Mouse (Mus musculus): ENCODE measurements at regions not wholly inside any gene's neighbourhood (a gene's known extent, or its start where the extent isn't known, plus 50 kb on each side); places are given as distances from the start of the nearest gene placed in this dataset.

- Histone ChIP-seq H3K4me3 (peak overlapping the region; percentile 88), H3K27ac (peak overlapping the region; percentile 100)
- no peak for DNase-seq (ENCODE audit: low spot score in 2 of 2)
- TF ChIP-seq CTCF (conservative IDR thresholded peaks at IDR 0.05) = no peak
These were observed 229.6 kb downstream of the Mef2c start for GRCm38 (mm10) chr13:83733231-83733990.

- no peak for DNase-seq (ENCODE audit: low spot score in 2 of 2)
- H3K4me3 ChIP-seq = peak overlapping the region; percentile 88
- H3K27ac ChIP-seq = peak overlapping the region; percentile 100
- no peak for TF ChIP-seq CTCF (conservative IDR thresholded peaks at IDR 0.05)
These were observed 230.3 kb downstream of the Mef2c start for GRCm38 (mm10) chr13:83733991-83734610.

- no peak for DNase-seq (ENCODE audit: low spot score in 2 of 2)
- Histone ChIP-seq H3K4me3 (peak overlapping the region; percentile 88), H3K27ac (peak overlapping the region; percentile 100)
- no peak for TF ChIP-seq CTCF (conservative IDR thresholded peaks at IDR 0.05)
These were observed 230.8 kb downstream of the Mef2c start for GRCm38 (mm10) chr13:83734656-83735055.

- Histone ChIP-seq H3K4me3 (peak overlapping the region; percentile 88), H3K27ac (peak overlapping the region; percentile 100)
- TF ChIP-seq CTCF (conservative IDR thresholded peaks at IDR 0.05) = no peak
- DNase-seq (ENCODE audit: low spot score in 2 of 2) = no peak
These were observed 231.3 kb downstream of the Mef2c start for GRCm38 (mm10) chr13:83735101-83735500.

GRCm38 (mm10) chr13:83735631-83736475, 232.0 kb downstream of the Mef2c start:
- peak overlapping the region; percentile 88 for H3K4me3 ChIP-seq
- peak overlapping the region; percentile 100 for H3K27ac ChIP-seq
- no peak for TF ChIP-seq CTCF (conservative IDR thresholded peaks at IDR 0.05)
- no peak for DNase-seq (ENCODE audit: low spot score in 2 of 2)

GRCm38 (mm10) chr13:83737031-83737825, 233.4 kb downstream of the Mef2c start:
- no peak for TF ChIP-seq CTCF (conservative IDR thresholded peaks at IDR 0.05)
- Histone ChIP-seq H3K4me3 (peak overlapping the region; percentile 88), H3K27ac (peak overlapping the region; percentile 100)
- no peak for DNase-seq (ENCODE audit: low spot score in 2 of 2)

- TF ChIP-seq CTCF (conservative IDR thresholded peaks at IDR 0.05) = no peak
- Histone ChIP-seq H3K27ac (peak overlapping the region; percentile 100), H3K4me3 (peak overlapping the region; percentile 88)
- DNase-seq (ENCODE audit: low spot score in 2 of 2) = no peak
These were observed 234.1 kb downstream of the Mef2c start for GRCm38 (mm10) chr13:83737826-83738527.

GRCm38 (mm10) chr13:83738528-83738981, 234.7 kb downstream of the Mef2c start:
- no peak for TF ChIP-seq CTCF (conservative IDR thresholded peaks at IDR 0.05)
- Histone ChIP-seq H3K4me3 (peak overlapping the region; percentile 88), H3K27ac (peak overlapping the region; percentile 100)
- DNase-seq (ENCODE audit: low spot score in 2 of 2) = no peak

- DNase-seq (ENCODE audit: low spot score in 2 of 2) = no peak
- TF ChIP-seq CTCF (conservative IDR thresholded peaks at IDR 0.05) = no peak
- H3K27ac ChIP-seq = peak overlapping the region; percentile 100
- H3K4me3 ChIP-seq = peak overlapping the region; percentile 88
These were observed 235.3 kb downstream of the Mef2c start for GRCm38 (mm10) chr13:83739131-83739530.

GRCm38 (mm10) chr13:83739541-83740061, 235.8 kb downstream of the Mef2c start:
- Histone ChIP-seq H3K4me3 (peak overlapping the region; percentile 88), H3K27ac (peak overlapping the region; percentile 100)
- peak; percentile 81 to 92 for DNase-seq (ENCODE audit: low spot score in 2 of 2)
- TF ChIP-seq CTCF (conservative IDR thresholded peaks at IDR 0.05) = no peak

- Histone ChIP-seq H3K27ac (peak overlapping the region; percentile 100), H3K4me3 (peak overlapping the region; percentile 88)
- DNase-seq (ENCODE audit: low spot score in 2 of 2) = no peak
- no peak for TF ChIP-seq CTCF (conservative IDR thresholded peaks at IDR 0.05)
These were observed 236.3 kb downstream of the Mef2c start for GRCm38 (mm10) chr13:83740101-83740500.
